Mouse (Mus musculus): Measurements from ENCODE around the gene Slc4a8. TPM values are rescaled to one million over a fixed set of nuclear protein-coding genes. Genes with fewer than 3 reads are reported as not detected.

Gene Slc4a8
- polyA plus RNA-seq, 1 experiment from 2014 or later, result 16.8 TPM

- Histone ChIP-seq H3K9me3 (no peaks in the 10 kb centered on the region; the same call in 1 of the 2 replicates), H3K4me1 (peaks cover 6% of the 10 kb centered on the region), H3K9ac (no peak overlapping the region), H3K27ac (peak overlapping the region; percentile 42; the same call in 1 of the 2 replicates), H3K36me3 (no peaks in the 10 kb centered on the region), H3K4me2 (replicated peaks) (0 out of 2 replicates have a peak overlapping the region, but pooled peaks have one; percentile 3), H3K4me3 (no peak overlapping the region), H3K27me3 (replicated peaks) (no peaks in the 10 kb centered on the region)
- WGBS, result 56% methylated on average over 26 of the region's 26 CpGs
- no peak for ATAC-seq (ENCODE audit: low FRiP score, low read depth)
Observed at GRCm38 (mm10) chr15:100845049-100845879, 83.7 kb downstream of the Slc4a8 start.

- H3K36me3 ChIP-seq, result no peaks in the 10 kb centered on the region
- ATAC-seq (ENCODE audit: low FRiP score, low read depth), result no peak
- H3K4me1 ChIP-seq, result peaks cover 6% of the 10 kb centered on the region
- H3K9me3 ChIP-seq, result no peaks in the 10 kb centered on the region; the same call in 1 of the 2 replicates
- no peak overlapping the region for H3K27ac ChIP-seq
- H3K4me2 ChIP-seq (replicated peaks), result no peak overlapping the region
- no peaks in the 10 kb centered on the region for H3K27me3 ChIP-seq (replicated peaks)
- H3K9ac ChIP-seq, result no peak overlapping the region
- no peak overlapping the region for H3K4me3 ChIP-seq
- WGBS, result 86% methylated on average over 6 of the region's 6 CpGs
Observed at GRCm38 (mm10) chr15:100847193-100847592, 85.6 kb downstream of the Slc4a8 start.

- H3K9ac ChIP-seq, result no peak overlapping the region
- WGBS, result 74% methylated on average over 3 of the region's 3 CpGs
- no peaks in the 10 kb centered on the region for H3K36me3 ChIP-seq
- no peak overlapping the region for H3K27ac ChIP-seq
- H3K4me1 ChIP-seq, result no peaks in the 10 kb centered on the region
- no peaks in the 10 kb centered on the region for H3K9me3 ChIP-seq
- no peak overlapping the region for H3K4me2 ChIP-seq (replicated peaks)
- H3K27me3 ChIP-seq (replicated peaks), result no peaks in the 10 kb centered on the region
- no peak for ATAC-seq (ENCODE audit: low FRiP score, low read depth)
- H3K4me3 ChIP-seq, result no peak overlapping the region
Observed at GRCm38 (mm10) chr15:100857586-100857985, 96.0 kb downstream of the Slc4a8 start.

- no peak for ATAC-seq (ENCODE audit: low FRiP score, low read depth)
- 49% methylated on average over 5 of the region's 5 CpGs for WGBS
Observed at GRCm38 (mm10) chr15:100860856-100861255, 99.3 kb downstream of the Slc4a8 start.

GRCm38 (mm10) chr15:100865556-100865955 lies 104.0 kb downstream of the Slc4a8 start:
- Histone ChIP-seq H3K27me3 (replicated peaks) (peaks cover 7% of the 10 kb centered on the region; the same call in 1 of the 2 replicates), H3K4me3 (no peak overlapping the region), H3K27ac (no peak overlapping the region), H3K36me3 (no peaks in the 10 kb centered on the region), H3K9me3 (0 out of 2 replicates have a peak, but pooled peaks cover 3% of the 10 kb centered on the region), H3K4me1 (peaks cover 5% of the 10 kb centered on the region; the same call in 1 of the 2 replicates), H3K9ac (no peak overlapping the region), H3K4me2 (replicated peaks) (no peak overlapping the region)
- WGBS, result 34% methylated on average over 3 of the region's 3 CpGs
- no peak for ATAC-seq (ENCODE audit: low FRiP score, low read depth)

More at GRCm38 (mm10) chr15:100860856-100861255, 99.3 kb downstream of the Slc4a8 start:
- Histone ChIP-seq H3K27ac (no peak overlapping the region), H3K9me3 (0 out of 2 replicates have a peak, but pooled peaks cover 3% of the 10 kb centered on the region), H3K36me3 (no peaks in the 10 kb centered on the region), H3K4me2 (replicated peaks) (no peak overlapping the region), H3K4me1 (no peaks in the 10 kb centered on the region), H3K27me3 (replicated peaks) (no peaks in the 10 kb centered on the region), H3K9ac (no peak overlapping the region), H3K4me3 (no peak overlapping the region)

- Histone ChIP-seq H3K27ac (no peak within 1 kb of the TSS), H3K9ac (peak within 1 kb of the TSS; percentile 29; the same call in 1 of the 2 replicates)
- no peak for ATAC-seq (ENCODE audit: low FRiP score, low read depth)
Observed at GRCm38 (mm10) chr15:100869558-100869957, 108.0 kb downstream of the Slc4a8 start, which contains the start of gene Scn8a. TSS of gene Scn8a (plus strand) at chr15:100869858.

GRCm38 (mm10) chr15:100870001-100870774 lies 108.6 kb downstream of the Slc4a8 start:
- H3K27ac ChIP-seq, result no peak overlapping the region
- peaks cover 18% of the 10 kb centered on the region for H3K27me3 ChIP-seq (replicated peaks)
- H3K4me3 ChIP-seq, result peak overlapping the region; percentile 93
- 0 out of 2 replicates have a peak, but pooled peaks cover 3% of the 10 kb centered on the region for H3K9me3 ChIP-seq
- peak overlapping the region; percentile 59 for H3K4me2 ChIP-seq (replicated peaks)
- peak; percentile 72 for ATAC-seq (ENCODE audit: low FRiP score, low read depth)
- H3K4me1 ChIP-seq, result peaks cover 28% of the 10 kb centered on the region
- 3% methylated on average over 52 of the region's 66 CpGs for WGBS
- peak overlapping the region; percentile 29; the same call in 1 of the 2 replicates for H3K9ac ChIP-seq
- no peaks in the 10 kb centered on the region for H3K36me3 ChIP-seq

More at GRCm38 (mm10) chr15:100869558-100869957, 108.0 kb downstream of the Slc4a8 start, which contains the start of gene Scn8a:
- 79% methylated on average over 7 of the region's 7 CpGs for WGBS
- Histone ChIP-seq H3K4me1 (peaks cover 28% of the 10 kb centered on the region), H3K4me2 (replicated peaks) (peak within 1 kb of the TSS; percentile 59), H3K36me3 (no peaks in the 10 kb centered on the region), H3K9me3 (0 out of 2 replicates have a peak, but pooled peaks cover 3% of the 10 kb centered on the region), H3K4me3 (peak within 1 kb of the TSS; percentile 93), H3K27me3 (replicated peaks) (peaks cover 18% of the 10 kb centered on the region)

- Histone ChIP-seq H3K27ac (peak overlapping the region; percentile 78), H3K4me2 (replicated peaks) (peak overlapping the region; percentile 91), H3K36me3 (no peaks in the 10 kb centered on the region), H3K9me3 (0 out of 2 replicates have a peak, but pooled peaks cover 1% of the 10 kb centered on the region), H3K9ac (peak overlapping the region; percentile 97), H3K4me1 (peaks cover 28% of the 10 kb centered on the region), H3K27me3 (replicated peaks) (peaks cover 18% of the 10 kb centered on the region), H3K4me3 (peak overlapping the region; percentile 93)
- ATAC-seq (ENCODE audit: low FRiP score, low read depth), result peak; percentile 42
- under 1% methylated on average over 43 of the region's 69 CpGs for WGBS
Observed at GRCm38 (mm10) chr15:100870775-100871106, 109.2 kb downstream of the Slc4a8 start.

GRCm38 (mm10) chr15:100871107-100872011 lies 109.8 kb downstream of the Slc4a8 start:
- WGBS, result under 1% methylated on average over 53 of the region's 53 CpGs
- Histone ChIP-seq H3K4me1 (peaks cover 28% of the 10 kb centered on the region), H3K27me3 (replicated peaks) (peaks cover 18% of the 10 kb centered on the region), H3K4me2 (replicated peaks) (peak overlapping the region; percentile 91), H3K9me3 (no peaks in the 10 kb centered on the region), H3K4me3 (peak overlapping the region; percentile 93), H3K9ac (peak overlapping the region; percentile 97), H3K36me3 (no peaks in the 10 kb centered on the region), H3K27ac (peak overlapping the region; percentile 78)
- ATAC-seq (ENCODE audit: low FRiP score, low read depth), result peak; percentile 61

- Histone ChIP-seq H3K27ac (no peak overlapping the region), H3K9ac (no peak overlapping the region), H3K4me3 (no peak overlapping the region), H3K4me2 (replicated peaks) (peak overlapping the region; percentile 91), H3K4me1 (peaks cover 28% of the 10 kb centered on the region), H3K9me3 (no peaks in the 10 kb centered on the region), H3K36me3 (no peaks in the 10 kb centered on the region), H3K27me3 (replicated peaks) (peaks cover 18% of the 10 kb centered on the region)
- ATAC-seq (ENCODE audit: low FRiP score, low read depth), result no peak
- WGBS, result 5% methylated on average over 16 of the region's 16 CpGs
Observed at GRCm38 (mm10) chr15:100873155-100873554, 111.6 kb downstream of the Slc4a8 start.

Data from neural tube, embryonic 12.5 days (tissue).